Mouse (Mus musculus) adrenal gland (tissue): ENCODE measurements around the gene Usp30.

Experiments used
- intact Hi-C: fragments of 180-260 bp; cut with DNase I; formaldehyde crosslinking; loops from one replicate; pipeline ENCODE4 v1.15.1; 2025
- long read RNA-seq, 2 experiments: library from polyadenylated mRNA; unstranded; transcript quantifications; one replicate each; pipeline ENCODE4 v2.0.0; 2020; ENCODE audit warnings: borderline replicate concordance in 1 of 2; ENCODE audit not compliant: insufficient replicate concordance in 1 of 2

The Usp30 gene
- long read RNA-seq, experiment 1, full-length matches to known transcripts, result 6 of 17 reads
- long read RNA-seq, experiment 1, partial matches to known transcripts, result 2 of 17 reads
- long read RNA-seq, experiment 1, other reads (novel, unspliced or antisense), result 9 of 17 reads
- long read RNA-seq, experiment 2, partial matches to known transcripts, result 2 of 5 reads
- long read RNA-seq, experiment 2, other reads (novel, unspliced or antisense), result 3 of 5 reads

DNA sequence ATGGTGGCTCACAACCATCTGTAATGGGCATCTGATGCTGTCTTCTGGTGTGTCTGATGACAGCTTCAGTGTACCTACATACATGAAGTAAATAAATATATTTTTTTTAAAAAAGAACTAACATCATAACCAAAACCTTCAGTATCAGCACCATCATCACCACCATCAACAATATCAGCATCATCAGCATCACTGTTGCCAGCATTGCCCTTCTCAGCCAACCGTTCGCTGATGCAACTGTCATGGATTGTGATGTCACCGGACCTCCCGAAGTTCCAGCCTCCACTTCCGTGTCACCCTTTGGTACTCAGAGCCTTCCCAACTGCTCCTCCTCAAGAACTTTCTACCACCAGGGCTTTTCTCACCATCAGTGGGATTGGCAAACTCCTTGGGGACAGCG, at the start of gene Usp30:
Gene Usp30 (plus strand): TSS at position 301 of the 400 bp plus-strand sequence.
- intact Hi-C loops, result no loop called here

DNA sequence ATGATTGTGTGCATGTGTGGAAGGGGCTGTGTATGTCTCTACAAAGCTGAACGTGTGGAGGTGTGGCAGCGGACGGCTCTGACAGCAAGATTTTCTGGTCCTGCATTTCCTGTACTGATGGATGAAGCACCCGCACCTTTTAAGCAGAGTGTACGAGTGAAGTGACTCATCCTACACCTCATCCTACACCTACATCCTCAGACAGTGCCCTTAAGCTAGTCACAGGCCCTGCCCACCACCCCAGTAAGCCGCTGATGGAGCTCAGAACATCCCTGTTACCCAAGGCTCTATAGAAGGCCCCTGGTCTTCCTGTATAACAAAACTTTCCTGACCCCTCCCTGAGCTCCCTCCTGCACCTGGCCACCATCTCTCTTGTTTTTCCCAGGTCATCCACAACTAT, 40.9 kb upstream of the Usp30 start:
- intact Hi-C loops, result no loop called here

DNA sequence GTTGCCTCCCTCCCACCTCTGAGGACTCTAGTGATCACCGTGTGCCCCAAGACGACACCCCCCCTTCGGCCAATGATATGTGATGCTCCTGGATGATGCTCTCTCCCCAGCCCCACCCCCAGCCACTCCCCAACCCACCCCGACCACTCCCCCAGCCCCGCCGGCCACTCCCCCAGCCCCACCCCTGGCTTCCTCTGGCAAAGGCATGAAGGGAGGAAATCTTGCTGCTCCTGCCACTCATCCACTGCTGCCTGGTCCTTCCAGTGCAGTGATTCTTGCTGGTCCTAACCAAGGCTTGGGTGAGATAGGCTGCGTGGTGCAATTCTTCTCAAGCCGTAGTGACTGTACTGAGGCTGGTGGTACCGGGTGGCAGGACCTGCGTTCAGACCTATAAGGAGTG, 40.4 kb upstream of the Usp30 start:
- intact Hi-C loops, result no loop called here

DNA sequence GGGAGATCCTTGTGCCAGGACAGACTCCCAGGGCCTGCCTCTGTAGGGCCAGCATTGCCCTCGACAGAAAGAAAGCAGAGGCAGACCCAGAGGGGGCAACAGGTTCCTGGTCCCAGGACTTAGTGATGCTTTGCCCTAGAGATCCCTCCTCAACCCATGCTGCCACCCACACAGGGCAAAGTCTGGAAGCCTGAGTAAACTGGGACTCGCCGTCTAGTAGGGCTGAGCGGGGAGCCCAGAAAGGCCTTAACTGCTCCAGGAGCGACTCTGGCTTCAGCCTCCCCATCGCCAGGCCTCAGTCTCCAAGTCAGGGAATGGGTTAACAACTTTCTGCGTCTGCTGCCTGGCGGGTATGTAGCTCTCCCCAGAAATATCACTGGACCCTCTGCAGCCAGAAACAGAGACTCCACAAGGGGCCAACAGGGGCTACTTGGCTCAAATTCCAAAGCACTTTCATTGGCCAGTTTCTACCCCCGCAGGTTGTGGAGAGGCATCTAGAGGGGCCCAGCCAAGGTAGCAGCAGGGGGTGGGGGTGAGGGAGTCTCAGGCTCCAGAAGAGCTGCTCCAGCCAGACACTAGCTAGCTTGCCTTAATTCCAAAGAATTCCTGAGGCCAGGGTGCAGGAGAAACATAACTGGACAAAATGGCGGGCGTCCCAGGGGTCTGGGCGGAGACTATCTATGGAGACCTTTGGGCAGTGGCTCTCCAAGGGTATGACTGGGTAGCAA, 37.9 kb upstream of the Usp30 start:
- intact Hi-C loops, result no loop called here

DNA sequence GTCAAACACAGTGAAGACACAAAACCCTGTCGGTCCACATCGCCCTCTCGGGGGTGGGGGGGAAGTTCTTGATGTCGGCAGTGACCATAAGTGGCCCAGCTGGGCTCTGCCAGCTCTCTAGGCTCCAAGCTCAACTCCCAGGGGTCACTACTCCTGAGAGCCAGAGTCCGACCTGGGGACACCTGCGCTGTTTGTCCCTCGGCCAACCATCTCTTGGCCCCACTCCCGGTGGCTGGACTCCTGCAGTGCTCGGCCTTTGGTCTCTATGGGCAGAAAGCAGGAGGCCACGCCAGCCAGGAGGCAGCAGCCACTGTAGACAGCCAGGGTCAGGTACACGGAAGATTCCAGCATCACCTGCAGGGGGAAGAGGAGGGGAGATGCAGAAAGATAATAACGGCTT, 37.1 kb upstream of the Usp30 start:
- intact Hi-C loops, result no loop called here

DNA sequence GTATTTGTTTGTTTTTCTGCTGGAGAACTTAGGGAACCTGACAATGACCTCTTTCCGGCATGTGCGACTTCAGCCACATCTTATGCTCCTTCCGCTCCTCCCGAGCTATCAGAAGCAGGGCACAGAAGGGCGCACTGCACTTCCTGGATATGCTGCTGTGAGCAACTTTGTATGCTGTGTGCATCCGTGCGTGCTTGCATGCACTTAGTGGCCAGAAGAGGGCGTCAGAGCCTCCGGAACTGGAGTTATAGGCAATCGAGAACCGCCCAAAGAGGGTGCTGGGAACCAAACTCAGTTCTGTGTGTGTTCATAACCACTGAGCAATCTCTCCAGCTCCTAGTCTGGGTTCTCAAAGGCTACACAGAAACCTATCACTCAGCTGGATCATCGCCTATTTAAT, 34.6 kb upstream of the Usp30 start:
- intact Hi-C loops, result no loop called here

DNA sequence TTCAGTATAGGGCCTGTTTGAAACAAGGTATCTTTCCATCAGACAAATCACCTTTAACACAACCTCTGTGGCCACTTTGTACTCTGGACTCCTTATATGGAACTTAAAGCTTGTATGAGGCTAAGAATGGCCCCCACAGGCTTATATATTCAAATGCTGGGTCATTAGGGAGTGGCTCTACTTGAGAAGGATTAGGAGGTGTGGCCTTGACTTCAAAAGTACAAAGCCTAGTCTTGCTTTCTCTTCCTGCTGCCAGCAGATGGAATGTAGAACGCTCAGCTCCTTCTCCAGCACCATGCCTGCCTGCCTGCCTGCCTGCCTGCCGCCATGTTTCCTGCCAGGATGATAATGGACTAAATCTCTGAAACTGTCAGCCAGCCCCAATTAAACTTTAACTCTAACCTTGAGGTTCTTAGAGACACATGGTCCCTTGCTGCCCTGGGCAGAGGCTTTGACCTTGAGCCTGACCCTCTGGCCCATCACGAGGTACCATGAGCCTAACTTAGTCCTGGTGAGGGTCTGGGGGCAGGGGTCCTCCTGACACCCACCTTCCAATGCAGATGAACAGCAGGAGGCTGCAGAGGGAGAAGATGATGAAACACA, 33.0 kb upstream of the Usp30 start:
- intact Hi-C loops, result no loop called here

DNA sequence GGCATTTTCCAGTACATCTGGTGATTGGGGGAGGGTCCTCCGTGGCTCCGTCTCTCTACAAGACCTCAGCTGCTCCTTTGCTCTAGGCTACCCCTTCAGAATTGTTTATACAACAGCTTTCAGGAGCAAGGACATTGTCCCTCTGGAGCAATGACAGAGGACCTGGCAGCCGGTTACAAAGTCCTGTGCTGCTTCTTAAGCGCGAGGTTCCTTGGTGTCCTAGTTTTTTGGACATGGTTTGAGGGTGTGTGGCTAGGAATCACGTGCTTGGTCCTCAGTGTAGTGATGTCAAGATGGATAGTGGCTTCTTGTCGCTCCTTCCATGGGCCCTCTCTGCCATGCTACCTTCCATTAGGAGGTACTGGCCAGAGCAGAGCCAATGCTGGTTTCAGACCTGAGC, 30.9 kb upstream of the Usp30 start:
- intact Hi-C loops, result no loop called here

DNA sequence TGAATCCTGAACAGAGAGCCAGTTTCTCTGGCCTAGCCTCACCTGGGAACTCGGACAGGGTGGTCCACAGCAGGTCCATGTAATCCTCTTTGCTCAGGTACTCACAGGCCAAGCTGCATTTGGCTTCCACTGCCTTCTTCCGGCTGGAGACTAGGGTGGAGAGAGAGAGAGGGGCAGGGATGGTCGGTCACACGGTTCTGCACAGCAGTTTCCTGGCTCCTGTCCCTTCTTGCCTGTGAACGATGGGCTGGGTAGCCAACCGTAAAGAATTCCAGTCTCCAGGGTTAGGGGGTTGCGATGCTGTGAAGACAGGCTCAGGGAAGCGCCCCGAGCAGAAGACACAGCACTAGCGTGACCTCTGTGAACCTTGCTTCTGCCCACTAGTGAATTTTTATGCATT, 30.1 kb upstream of the Usp30 start:
- intact Hi-C loops, result no loop called here

DNA sequence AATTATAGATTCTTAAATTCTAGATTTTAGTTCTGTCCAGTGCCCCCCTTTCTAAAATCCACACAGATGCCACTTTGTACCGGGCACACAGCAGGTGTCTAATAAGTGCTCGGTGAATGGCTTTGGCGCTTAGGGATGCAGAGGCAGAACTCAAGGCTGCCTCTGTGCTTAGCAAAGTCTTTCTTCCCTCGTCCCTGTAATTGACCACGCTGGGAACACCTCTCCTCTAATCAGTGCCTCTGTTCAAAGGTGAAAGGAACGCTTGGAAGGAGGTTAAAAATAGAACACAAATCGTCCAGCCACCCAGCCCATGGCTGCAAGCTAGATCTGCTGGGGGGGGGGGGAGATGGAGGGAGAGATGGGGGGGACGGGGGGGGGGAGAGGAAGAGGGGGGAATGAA, 24.8 kb upstream of the Usp30 start:
- intact Hi-C loops, result loop anchor here (10.0 kb wide), 1 partner anchor 264 kb away; no protein-coding TSS in a partner anchor

DNA sequence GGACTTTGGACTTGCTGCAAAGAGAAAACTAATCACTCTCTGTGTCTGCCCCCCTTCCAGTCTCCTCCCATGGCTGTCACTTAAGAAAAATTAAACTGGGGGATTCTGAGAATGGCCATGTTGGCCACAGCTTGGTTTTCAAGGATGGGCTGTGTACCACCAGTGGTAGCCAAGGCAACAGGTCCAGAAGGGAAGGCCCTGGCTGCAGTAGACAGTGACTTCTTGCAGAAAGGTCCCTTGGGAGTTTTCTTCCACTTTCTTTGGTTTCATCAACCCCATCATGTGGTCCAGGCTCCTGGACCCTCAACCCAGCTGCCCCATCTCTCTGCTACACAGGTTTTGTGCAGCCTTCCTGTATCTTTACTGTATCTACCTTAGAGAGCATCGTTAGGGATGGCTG, 24.4 kb upstream of the Usp30 start:
- intact Hi-C loops, result loop anchor here (10.0 kb wide), 1 partner anchor 264 kb away; no protein-coding TSS in a partner anchor

DNA sequence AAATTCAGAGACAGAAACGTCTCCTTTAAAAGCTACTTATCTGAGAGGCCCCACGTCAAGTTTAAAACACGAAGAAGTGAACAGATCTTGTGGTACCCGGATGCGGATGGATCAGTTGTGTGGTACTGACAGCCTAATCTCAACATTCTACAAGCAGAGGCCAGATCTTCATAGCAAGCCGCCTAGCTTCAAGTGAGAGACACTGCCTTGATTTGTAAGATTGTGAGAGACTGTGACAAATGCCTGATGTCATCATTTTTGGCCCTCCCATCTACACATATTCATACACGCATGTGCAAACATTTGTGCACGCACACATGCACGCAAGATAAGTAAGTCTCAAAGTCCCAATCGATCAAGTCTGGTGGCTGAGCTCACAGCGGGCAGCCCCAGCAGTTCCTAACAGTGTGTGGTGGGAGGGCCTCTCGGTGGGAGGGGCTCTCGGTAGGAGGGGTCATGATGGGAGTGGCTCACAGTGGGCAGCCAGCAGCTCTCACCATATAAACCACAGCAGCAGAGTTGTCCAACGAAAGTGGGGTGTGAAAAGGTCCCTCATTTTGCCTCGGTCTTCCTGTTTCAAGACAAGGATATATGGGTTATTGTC, 23.8 kb upstream of the Usp30 start:
- intact Hi-C loops, result loop anchor here (10.0 kb wide), 1 partner anchor 263 kb away; no protein-coding TSS in a partner anchor

DNA sequence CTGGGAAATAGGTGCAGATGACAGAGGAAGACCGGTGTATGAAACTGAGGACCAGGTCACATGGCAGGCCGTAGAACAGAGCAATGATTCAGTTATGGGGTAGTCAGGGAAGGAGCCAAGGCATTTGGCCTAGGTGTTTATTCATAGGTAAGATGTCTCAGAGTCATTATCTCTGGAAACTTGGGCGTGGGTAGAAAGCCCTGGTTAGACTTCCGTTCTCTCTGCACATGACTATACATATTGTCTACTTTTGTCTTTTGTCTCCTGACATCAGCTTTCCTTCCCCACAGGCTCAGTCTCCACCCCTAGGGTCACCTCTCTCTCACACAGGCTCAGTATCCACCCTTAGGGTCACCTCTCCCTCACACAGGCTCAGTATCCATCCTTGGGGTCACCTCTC, 21.5 kb upstream of the Usp30 start:
- intact Hi-C loops, result loop anchor here (10.0 kb wide), 1 partner anchor 261 kb away; no protein-coding TSS in a partner anchor

DNA sequence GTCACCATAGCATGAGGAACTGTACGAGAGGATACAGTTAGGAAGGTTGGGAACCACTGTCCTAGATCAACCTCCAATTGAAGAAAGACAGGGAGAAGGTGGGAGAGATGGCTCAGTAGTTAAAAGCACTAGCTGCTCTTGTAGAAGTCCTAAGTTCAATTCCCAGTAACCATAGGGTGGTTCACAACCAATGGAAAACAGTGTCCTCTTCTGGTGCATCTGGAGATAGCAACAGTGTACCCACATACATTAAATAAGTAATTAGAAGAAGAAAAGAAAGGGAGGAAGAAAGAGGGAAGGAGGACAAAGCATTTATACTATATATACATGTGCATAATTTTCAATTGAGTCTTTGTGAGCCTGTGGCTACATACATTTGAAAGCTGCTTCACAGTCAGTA, 20.1 kb upstream of the Usp30 start:
- intact Hi-C loops, result loop anchor here (5.0 to 10.0 kb wide), 3 partner anchors 62 to 260 kb away; no protein-coding TSS in a partner anchor

DNA sequence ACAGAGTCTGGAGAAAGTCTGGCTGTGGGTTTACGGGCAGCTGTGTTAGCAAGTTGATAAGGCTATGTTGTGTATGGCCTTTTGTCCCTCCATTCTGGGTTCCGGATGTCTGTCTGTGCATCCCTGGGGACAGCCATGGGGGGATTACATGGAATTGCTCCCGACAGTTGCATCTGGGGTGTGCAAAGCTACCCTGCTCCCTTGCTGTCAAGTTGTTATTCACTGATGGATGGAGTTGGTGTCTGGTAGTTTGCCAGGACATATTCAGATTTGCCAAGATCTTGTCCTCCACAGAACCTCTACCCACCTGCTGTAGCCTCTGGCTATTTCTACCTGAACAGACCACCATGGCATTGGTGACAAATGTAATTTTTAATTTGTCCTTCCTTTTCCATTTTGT, 19.1 kb upstream of the Usp30 start:
- intact Hi-C loops, result loop anchor here (2.0 to 10.0 kb wide), 4 partner anchors 61 to 259 kb away; no protein-coding TSS in a partner anchor

DNA sequence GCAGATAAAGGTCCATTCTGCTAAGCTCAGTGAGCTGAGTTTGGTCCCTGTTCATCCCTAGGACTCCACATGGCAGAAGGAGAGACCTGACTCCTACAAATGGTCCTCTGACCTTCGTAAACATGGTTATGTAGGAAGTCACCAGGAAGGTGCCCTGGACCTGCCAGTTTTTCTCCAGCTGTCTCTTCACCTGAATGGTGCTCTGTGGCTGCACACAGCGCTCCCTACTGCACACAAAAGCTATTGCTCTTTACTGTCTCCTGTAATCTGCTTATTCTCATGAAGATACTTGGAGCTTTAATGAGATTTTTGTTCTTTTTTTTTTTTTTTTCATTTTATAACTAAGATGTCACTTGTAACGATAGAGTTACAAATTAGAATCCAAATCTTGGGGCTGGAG, 18.7 kb upstream of the Usp30 start:
- intact Hi-C loops, result loop anchor here (2.0 to 10.0 kb wide), 4 partner anchors 61 to 258 kb away; no protein-coding TSS in a partner anchor

DNA sequence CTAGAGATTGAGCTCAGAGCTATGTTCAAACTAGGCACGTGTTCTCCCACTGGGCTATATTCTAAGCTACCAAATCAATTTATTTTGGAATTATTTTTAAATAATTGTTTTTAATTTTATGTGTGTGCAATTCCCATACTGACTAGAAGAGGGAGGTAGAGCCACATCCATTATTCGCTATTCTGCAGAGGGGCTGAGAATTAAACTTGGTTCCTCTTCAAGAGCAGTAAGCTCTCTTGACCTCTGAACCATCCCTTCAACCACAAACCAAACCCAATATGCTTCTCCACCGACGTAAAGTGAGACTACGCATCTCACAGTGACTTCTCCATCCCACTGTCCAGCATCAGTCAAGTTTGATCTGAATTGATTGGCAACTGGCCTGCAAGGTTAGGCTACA, 18.1 kb upstream of the Usp30 start:
- intact Hi-C loops, result loop anchor here (2.0 to 10.0 kb wide), 4 partner anchors 60 to 258 kb away; no protein-coding TSS in a partner anchor

DNA sequence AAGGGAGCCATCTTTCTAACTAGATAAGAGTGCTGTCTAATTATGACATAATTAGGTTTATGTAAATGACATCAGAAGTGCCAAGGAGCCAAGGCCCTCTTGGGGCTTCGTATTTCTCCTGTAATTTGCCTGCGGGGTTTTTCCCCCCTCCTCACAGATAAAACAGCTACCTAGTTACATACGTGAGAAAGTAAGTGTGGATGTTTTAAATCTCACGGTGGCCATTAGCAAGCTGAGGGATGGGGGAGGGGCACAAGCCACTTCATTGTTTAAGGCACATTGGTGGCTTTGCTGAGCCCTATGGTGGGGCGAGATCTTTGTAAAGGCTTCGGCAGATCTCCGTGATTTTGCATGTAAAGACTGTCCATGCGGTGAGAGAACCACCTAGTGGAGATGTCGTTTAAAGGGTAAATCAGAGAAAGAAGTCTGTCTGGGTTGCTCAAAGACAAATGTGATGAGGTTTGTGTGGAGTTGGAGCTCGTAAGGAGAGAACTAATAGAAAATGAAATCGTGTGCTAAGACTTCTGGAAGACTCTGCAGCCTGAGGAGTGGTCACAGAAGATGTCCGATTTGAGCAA, 16.4 kb upstream of the Usp30 start:
- intact Hi-C loops, result loop anchor here (5.0 to 10.0 kb wide), 3 partner anchors 58 to 256 kb away; no protein-coding TSS in a partner anchor

DNA sequence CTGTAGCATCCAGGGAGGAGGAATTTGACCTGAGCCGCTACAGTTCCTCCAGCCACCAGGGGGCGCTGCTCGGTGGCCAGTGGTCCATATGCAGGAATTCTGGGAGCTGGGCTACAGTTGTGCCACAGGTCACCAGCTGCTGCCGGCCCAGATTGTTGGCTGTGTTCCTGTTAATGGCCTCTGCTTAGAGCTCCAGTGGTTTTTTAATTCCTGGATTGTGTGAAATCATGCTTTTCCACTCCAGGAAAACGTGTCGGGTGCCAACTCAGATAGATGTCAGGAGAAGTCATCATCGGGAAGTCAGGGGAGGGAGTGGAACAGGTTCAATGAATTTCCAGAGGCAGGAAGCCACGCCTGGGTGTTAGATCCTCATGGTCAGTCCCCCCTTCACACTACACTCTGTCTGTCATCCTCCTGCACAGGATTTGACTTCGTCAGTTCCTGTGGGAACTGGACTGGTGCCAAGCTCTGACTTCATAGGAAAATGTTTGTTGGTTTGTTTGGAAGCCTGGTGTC, 13.0 kb upstream of the Usp30 start:
- intact Hi-C loops, result loop anchor here (5.0 kb wide), 1 partner anchor 75 kb away; the partner anchor contains the start of gene Alkbh2

DNA sequence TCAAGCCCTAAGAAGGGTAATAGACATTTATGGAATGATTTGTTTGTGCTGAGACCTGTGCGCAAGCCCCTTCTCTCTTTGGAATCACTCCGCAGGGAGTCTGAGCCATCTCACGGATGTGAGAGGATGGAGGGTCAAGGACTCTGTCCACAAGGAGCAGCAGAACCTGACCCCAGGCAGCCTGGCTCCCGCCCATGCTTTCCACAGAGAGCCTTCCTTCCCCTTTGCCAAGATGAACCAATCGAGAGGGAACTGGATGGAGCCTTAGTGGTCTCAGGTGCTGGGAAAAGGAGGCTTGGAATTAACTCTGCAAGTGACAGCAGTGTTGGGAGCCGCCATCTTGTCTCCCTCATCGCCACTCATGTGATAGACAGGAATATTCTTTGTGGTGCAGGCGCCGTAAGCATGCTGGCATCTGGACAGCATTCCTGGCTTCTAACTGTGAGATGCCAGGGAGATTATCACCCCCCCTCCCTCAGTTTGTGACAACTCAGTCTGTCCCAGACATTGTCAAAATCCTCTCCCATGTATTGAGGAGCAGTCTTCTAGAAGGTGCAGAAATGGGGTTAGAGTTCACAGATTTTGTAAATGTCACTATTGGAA, 8.0 kb upstream of the Usp30 start:
- intact Hi-C loops, result no loop called here

DNA sequence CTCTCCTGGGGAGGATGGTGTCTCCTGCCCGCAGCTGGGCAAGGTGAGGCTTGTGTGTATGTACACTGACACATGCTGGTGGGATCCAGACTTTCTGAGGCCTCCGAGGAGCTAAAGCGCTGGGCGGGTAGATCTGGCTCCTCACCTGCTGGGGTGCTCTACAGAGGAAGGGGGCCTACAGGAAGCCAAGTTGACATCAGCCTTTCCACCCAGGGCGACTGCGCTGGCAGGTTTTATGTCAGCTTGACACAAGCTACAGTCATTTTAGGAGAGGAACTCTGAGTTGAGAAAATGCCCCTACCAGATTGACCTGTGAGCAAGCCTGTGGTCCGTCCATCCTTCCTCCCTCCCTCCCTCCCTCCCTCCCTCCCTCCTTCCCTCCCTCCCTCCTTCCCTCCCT, 3.6 kb upstream of the Usp30 start:
- intact Hi-C loops, result no loop called here
